Mouse (Mus musculus) left cerebral cortex, postnatal 36 days (tissue): ENCODE data around the gene Foxk1. TPM values are rescaled to one million over a fixed set of nuclear protein-coding genes. Genes with fewer than 3 reads are reported as not detected.
A peak's percentile ranks its signal among the peaks of the same experiment; 100 is the strongest.

Source experiments
- DNase-seq, 2 experiments: peaks; one replicate each; pipeline ENCODE4 v3.0.0; 2021 to 2022; ENCODE audit warnings: low spot score in 2 of 2, mixed read lengths in 1 of 2
- intact Hi-C: fragments of 180-260 bp; cut with DNase I; formaldehyde crosslinking; loops from one replicate; pipeline ENCODE4 v1.15.1; 2025
- total RNA-seq, 2 experiments: library from RNA; stranded (reverse); gene quantifications; 2 replicates each; pipeline ENCODE4 v1.2.3; 2021

The Foxk1 gene
- total RNA-seq, 2 experiments from 2014 or later = 42.4 to 42.5 TPM

DNA sequence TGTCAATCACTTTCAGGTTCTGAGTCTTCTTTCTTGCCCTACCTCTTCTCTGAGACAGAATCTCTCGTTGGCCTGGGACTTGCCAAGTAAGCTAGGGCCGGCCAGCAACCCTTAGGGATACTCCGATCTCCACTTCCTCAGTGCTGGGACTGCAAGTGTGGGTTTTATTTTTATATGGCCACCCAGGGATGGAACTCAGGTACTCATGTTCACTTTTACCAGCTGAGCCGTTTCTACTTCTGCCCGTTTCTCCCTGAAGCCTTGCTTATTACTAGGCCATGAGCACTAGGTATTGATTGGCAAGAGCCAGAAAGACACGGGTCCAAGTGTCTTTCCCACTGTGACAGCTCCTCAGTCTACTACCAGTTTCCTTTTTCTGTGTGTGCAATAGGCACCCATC lies 61.7 kb downstream of the Foxk1 start:
- DNase-seq = no peak
- intact Hi-C loops = no loop called here

DNA sequence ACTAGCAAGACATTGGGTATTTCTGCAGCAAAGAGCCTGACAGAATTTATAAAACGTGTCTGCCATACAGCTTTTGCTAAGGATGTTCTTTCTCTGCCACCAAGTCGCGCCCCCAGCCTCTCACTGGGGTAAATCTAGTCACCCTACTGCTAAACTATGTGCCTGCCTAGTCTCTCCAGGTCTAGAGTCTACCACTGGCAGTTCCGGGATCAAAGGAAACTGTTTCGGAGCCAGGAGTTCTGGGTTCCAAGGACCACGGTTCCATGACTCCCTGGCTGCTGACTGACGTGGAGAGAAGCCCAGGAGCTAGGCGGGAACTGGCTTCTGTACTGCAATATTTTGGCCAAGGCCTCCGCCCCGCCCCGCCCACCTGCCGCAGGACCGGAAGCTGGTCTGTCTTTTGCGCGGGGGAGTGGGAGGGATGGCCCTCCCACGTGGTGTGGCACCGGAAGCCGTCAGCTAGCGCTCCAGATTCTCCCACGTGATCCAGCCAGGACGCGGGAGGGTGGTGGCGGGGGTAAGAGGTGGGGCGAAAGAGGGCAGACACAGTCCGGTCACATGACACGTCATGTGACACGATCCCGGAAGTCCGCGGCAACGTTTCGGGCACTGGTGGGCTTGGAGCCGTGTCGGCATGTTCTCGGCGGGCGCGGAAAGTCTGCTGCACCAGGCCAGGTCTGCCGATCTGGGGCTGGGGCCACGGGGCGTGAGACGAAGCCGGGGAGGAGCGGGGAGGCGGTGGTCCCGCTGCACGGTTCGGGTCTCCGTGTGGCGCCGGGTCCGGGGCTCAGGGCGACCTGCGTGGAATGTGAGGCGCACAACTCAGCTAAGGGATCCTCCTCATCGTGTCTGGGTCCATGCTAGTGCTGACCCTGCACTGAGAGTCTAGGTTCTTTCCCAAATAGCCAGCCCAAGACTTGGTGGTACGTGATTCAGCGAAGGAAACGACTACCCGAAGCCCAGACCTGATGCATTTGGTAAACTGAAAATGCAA lies 62.5 kb downstream of the Foxk1 start, which contains the start of gene Ap5z1:
Gene Ap5z1, plus strand, starts transcription at position 484 of the 994 bp plus-strand sequence.
- peak; percentile 90 to 91 for DNase-seq
- intact Hi-C loops = no loop called here

DNA sequence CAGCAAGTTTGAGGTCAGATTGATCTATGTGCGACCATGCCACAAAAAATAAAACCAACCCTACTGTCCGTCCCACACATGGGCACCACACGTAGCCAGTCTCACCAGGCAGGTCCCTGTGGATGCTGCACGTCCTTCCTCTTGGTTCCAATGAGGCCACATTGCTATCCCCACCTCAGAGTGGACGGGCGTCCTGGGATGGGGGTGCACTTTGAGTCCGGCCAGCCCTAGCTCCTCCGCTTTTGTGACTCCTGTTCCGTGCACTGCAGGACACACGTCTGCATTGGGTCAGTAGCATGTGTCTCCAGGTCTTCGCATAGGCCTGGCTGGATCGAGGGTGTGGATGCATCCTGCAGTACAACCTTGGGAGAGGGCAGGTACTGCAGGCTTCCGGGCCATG lies 67.1 kb downstream of the Foxk1 start:
- intact Hi-C loops = no loop called here

DNA sequence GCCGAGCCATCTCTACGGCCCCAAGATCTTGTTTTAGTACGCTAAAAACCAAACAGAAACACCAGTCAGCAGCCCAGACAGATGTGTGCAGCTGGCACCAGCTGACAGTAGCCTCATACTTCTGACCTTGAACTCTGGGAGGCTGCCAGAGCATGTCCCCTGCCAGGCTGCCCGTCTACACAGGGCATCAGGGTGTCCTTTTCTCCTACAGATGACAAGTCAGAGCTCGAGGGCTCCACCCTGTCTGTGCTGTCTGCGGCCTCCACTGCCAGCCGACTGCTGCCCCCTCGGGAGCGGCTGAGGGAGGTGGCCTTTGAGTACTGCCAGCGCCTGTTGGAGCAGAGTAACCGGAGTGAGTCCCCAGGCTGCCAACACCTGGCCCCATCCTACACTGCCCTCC lies 68.5 kb downstream of the Foxk1 start:
- intact Hi-C loops = no loop called here
- DNase-seq = no peak

More for the DNA sequence above, 67.1 kb downstream of the Foxk1 start:
- DNase-seq = no peak

DNA sequence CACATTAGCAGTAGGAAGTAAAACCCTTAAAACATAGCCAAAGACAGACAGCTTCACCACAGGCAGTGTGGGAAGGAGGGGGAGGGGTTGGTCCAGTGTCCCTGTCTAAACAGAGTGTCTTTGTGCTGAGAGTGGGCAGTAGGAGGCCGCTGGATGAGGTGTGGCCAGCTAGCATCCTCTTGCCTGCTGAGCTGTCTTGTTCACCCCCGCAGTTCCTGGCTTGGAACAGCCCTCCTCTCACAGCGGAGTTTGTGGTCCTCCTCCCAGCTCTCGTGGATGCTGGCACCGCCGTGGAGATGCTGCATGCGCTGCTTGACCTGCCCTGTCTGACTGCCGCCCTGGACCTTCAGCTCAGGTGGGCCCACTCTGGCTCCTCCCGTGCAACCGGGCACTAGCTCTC lies 72.4 kb downstream of the Foxk1 start:
- intact Hi-C loops = no loop called here
- DNase-seq = peak; percentile 66 to 76

DNA sequence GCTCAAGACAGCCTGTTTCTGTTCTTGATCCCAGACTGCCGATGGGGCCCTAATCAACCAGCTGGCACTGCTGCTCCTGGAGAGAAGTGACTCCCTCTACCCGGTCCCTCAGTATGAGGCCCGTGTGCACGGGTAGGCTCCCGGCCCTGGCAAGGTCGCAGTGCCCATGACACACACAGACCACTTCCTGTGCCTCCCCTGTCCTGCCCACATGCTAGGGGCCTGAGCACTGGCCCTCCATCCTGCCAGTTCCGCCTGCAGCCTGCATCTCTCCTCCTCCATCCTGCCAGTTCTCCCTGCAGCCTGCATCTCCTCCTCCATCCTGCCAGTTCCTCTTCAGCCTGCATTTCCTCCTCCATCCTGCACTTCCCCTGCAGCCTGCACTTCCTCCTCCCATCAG lies 74.4 kb downstream of the Foxk1 start:
- intact Hi-C loops = no loop called here

DNA sequence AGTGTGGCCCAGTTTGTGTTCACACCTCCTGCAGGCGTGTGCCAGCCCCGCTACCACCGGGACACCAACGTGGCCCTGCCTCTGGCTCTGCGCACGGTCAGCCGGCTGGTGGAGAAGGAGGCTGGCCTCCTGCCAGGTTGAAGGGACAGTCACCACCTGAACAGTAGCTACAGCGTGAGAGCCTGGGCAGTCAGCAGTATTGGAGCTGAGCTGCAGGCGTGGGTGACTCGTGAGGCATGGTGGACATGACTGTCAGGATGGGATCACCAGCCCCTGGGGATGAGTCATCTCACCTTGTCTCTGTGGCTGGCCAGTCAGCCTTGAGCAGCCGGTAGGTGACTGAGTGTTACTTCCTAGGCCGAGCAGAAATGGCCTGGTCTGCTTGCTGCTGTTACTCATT lies 76.0 kb downstream of the Foxk1 start:
- intact Hi-C loops = no loop called here

More for the DNA sequence above, 74.4 kb downstream of the Foxk1 start:
- DNase-seq = no peak

DNA sequence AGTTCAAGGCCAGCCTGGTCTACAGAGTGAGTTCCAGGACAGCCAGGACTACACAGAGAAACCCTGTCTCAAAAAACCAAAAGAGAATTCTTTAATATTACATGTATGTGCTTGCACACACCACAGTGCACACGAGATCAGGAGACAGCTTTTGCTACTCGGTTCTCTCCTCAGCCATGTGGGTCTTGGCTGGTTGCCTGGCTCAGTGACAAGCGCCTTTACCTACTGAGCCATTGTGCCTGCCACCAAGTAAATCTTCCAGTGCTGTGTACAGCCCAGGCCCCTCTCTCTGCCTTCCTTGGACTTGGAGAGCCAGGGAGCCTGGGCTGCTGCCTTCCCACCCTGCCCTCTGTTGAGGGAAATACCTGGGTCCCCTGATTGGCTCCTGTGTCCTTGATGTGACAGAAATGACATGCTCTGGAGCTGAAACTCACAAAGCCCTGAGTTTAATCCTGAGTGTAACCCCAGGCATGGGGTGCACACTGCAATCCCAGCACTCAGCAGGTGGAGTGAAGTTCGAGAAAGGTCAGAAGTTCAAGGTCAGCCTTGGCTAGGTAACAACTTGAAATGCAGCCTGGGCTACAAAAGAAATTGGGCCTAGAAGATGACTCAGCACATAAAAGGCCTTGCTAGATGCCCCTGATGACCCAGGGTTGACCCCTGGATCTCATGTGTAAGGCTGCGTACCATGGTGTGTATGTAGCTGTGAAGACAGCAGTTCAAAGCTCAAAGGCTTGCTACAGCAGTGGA lies 76.7 kb downstream of the Foxk1 start:
- intact Hi-C loops = loop anchor here (2.0 kb wide), 1 partner anchor 73 kb away; the partner anchor contains the start of gene Radil

More for the DNA sequence above, 76.0 kb downstream of the Foxk1 start:
- no peak for DNase-seq

DNA sequence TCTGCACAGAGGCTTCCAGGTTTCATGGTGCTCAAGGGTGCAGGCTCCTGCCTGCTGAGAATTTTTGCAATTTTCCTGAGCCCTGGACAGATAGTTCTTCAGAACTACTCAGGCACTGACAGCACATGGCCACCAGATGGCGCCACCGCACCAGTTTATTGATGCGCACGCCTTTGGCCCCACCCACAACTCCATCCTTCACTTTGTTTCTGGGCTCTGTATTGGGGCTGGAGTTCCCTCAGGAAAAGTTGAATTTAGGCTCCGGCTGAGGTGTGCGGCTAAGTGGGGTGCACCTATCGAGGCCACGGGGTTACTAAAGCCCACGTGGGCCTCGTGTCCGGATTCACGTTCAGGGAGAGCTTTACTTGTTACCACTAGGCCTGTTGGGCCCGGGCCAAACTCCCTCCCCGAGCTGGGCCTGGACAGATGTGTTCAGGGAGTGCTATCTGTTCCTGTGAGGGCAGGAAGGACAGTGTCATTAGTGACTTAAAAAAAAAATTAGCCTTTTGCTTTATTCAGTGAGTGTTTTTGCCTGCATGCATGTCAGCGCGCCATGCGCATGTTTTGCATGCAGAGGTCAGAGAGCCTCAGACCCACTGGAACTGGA lies 77.6 kb downstream of the Foxk1 start:
- DNase-seq = peak; percentile 77 to 81
- intact Hi-C loops = loop anchor here (2.0 kb wide), 1 partner anchor 72 kb away; the partner anchor contains the start of gene Radil

More for the DNA sequence above, 76.7 kb downstream of the Foxk1 start:
- no peak for DNase-seq

DNA sequence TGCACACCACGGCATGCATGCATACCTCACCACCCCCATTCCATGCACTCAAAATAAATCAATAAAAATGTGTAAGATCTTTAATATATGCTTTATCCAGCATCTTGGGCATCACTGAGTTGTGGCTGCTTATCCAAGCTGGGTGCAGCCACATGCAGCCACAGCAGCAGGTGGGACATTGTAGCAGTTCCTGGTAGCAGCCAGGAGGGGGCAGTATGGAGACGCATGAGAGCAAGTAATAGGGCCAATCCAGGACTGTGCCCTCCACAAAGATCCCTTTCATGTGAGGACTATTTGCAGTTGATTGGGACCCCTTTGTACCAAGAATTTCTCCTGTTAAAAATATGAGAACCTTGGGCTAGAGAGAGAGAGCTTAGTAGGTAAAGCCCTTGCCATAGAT lies 81.2 kb downstream of the Foxk1 start:
- no peak for DNase-seq
- intact Hi-C loops = no loop called here

DNA sequence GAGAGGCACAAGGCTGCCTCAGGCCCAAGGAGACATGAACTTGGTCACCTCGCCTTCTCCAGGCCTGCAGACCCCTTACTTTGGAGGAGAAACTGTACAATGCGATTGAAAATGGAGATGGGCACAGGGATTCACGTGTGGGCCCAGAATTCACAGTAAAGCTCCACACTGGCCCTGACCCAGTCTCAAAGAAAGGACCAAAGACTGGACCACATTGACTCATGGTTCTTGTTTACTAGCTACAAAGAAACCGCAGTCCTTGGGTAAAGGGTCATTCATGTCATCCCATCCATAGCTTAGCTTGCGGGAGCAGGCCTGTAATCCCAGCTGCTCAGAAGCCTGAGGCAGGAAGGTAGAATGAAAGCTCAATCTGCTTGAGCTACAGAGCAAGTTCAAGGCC lies 82.3 kb downstream of the Foxk1 start:
- intact Hi-C loops = no loop called here
- DNase-seq = no peak

DNA sequence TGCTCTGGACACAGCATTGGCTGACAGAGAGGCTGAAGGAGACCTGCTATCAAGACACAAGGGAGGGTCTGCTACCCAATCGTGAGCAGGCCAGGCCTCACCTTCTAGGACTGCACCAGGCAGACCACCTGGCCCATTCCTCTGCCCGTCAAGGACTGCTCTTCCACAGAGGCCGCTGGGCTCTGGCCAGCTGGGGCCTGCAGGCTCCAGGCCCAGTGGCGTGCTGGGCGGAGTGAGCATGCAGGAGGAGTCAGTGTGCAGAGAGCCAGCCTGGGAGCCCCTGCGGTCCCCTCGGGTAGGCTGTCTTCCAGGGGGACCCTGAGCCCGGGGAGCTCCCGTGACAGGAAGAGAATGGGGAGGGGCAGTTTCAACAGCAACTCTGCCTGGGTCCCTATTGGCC lies 85.4 kb downstream of the Foxk1 start:
- intact Hi-C loops = no loop called here
- DNase-seq = no peak

DNA sequence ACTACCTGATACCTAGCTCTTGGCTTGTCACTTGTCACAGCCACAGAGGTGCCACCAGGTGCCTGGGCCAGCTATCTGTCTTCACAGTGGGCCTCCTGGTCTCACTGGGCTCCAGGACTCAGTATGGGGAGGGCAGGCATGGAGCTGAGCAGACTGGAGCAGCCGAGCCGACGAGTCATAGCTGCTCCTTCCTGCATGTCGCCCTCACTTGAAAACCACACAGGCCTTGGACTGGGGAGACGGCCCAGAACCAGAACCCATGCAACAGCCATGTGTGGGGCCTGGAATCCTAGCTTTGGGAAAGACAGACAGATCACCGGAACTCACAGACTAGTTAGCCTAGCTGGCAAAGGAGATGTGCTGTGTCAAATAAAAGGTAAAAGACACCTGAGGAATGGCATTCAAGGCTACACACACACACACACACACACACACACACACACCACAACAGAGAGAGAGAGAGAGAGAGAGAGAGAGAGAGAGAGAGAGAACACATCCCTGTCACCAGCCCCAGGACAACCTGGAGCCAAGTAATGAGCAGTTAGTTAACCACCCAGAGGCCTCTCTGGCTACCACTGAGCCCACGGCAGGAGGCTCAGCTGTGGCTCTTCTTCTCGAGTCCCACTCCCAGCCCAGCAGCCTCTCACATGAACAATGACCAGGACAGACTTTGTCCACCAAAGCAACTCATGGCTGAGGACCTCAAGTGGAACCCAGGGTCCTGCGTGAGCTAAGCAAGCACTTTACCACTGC lies 88.8 kb downstream of the Foxk1 start:
- intact Hi-C loops = loop anchor here (10.0 kb wide), 1 partner anchor 215 kb away; no protein-coding TSS in a partner anchor
- DNase-seq = no peak

DNA sequence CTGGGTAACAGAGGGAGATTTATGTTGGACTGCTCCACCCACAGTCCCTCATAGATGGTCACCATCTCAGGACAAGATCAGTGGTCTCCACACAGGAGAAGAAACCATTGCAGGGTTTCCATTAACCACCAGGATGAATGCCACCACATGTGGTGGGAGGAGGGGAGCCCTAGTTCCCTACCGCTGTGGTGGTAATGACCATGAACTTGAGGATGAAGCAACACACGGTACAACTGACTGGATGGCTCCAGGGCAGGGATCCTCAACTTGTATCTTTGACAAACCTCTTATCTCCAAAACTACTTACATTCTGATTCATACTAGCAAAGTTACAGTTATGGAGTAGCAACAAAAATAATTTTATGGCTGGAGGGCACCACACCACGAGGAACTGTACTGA lies 92.0 kb downstream of the Foxk1 start:
- no peak for DNase-seq
- intact Hi-C loops = loop anchor here (10.0 kb wide), 1 partner anchor 211 kb away; no protein-coding TSS in a partner anchor

DNA sequence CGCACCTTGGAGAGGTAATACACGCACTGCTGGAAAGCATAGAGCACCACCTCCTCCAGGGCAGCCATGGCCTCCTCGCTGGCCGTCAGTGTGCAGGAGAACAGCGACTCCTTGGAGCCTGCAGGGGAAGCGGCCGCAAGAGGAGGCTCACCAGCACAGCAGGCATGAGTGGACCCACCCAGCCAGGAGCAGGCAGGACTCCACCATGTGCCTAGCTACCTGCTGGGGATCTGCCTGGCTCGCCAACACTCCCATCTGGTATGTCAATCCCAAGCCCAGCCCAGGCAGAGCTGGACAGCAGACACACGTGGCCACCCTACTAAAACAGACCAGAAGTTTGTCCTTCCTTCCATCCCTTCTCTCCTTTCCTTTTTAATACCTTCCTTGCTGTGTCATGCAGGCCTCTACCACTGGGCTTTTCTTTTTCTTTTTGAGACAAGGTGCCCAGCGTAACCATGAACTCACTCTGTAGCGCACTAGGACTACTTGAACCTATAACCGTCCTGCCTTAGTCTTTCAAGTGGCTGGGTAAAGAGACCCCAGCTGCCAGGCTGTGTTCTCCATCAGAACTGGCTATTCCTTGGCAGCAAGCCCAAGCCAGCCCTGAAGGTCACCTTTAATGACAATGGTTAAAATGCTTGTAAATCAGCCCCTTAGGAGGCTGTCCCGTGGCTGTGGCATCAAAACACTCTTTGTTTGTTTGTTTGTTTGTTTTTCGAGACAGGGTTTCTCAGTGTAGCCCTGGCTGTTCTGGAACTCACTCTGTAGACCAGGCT lies 94.2 kb downstream of the Foxk1 start:
- no peak for DNase-seq
- intact Hi-C loops = loop anchor here (10.0 kb wide), 1 partner anchor 209 kb away; no protein-coding TSS in a partner anchor

DNA sequence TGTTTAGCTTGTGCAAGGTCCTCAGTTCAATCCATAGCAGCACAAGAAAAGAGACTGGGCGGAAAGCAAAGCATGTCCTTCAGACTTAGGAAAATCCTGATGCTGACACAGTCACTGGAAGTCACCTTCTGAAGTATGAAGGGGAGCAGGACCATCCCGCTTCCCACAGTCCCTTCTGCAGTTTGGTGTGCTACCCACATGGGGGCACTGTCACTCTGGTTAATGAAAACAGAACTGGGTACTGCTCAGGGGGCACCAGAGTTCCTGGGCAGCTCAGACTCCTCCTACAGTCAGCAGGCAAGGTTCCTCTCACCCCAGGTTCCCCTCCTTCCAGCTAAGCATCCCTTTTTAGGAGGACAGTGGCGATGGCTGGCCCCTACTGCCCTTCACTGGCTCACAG lies 97.7 kb downstream of the Foxk1 start:
- intact Hi-C loops = loop anchor here (10.0 kb wide), 1 partner anchor 206 kb away; no protein-coding TSS in a partner anchor
- no peak for DNase-seq

DNA sequence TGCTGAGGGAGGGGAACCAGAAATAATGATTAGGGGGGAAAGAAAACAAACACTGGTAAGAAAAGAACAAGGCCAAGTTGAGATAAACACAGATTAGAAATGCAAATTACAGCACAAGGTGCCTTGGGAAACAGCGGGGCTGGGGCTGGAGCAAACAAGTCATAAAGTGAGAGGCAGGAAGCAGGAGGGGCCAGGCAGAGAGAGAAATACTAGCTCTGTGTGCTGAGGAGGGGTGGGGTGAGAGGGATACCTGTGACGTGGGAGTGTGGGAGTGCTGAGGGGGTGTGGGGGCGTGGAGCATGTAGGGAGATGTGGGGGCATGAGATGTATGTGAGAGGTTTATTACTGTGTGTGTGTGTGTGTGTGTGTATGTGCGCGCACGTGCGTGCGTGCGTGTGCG lies 99.6 kb downstream of the Foxk1 start:
- DNase-seq = no peak
- intact Hi-C loops = loop anchor here (5.0 kb wide), 1 partner anchor 121 kb away; no protein-coding TSS in a partner anchor

DNA sequence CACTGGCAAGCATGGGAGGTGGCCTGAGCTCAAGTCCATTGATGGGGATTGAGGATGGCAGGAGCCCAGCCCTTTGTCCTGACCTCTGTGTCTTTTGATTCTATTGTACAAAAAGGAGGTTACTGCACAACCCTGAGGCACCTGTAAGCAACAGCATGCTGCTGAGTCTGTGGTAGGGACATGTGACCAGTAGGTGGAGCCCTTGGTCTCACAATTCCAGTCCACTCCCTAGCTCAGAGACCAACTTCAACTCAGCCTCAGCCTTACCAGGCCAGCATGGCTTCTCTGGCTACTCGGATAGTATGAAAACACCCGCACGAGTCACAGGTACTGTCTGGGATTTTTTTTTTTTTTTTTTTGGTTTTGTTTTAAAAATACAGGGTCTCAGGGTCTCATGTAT lies 101.1 kb downstream of the Foxk1 start:
- DNase-seq = peak; percentile 73 to 81
- intact Hi-C loops = loop anchor here (2.0 to 5.0 kb wide), 2 partner anchors 48 to 120 kb away; partner anchors contain the start of gene Radil
